Mouse (Mus musculus): ENCODE data around the gene Slc52a3.

DNA sequence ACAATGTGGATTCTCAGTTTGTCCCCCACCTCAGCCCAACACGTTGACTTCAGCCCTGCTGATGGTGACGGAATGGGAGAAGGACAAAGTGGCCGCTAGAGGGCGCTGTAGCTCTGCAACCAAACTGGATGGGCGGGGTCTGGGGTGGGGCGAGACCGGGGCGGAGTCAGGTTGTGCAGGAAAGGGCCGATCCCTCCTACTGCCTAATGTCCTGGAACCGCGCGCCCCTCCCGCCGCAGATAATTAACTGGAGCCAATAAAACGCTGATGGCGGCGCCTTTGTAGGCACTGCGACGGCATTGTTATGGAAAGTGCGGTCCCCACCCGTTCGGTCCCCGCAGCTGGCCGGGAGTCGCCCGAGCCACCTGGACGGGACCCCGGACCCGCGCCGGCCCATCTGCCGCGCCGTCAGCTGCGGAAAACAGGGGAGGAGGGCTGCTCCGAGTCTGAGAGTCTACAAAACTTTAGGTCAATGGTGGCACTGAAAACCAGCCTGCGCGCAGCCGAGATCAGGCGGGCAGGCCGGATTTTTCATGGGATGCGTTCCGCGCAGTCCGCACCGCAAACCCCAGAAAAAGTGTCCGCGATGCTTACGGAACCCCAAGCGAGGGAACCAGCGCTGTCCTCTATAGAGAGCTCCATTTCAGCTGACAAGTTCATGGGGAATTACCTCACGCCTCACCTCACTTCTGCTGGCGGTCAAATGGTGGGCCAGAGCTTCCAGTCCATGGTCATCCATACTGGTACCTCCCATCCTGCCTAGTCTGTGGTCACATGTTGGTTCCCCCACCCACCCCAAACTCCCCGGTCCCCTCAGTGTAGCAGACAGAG lies 33.2 kb downstream of the Slc52a3 start:
- TF ChIP-seq CTCF (IDR thresholded peaks at IDR 0.05; ENCODE audit: low read depth, low read length) (peak; percentile 67), POLR2A (IDR thresholded peaks at IDR 0.05; ENCODE audit: borderline replicate concordance, low read depth, low read length) (no peak)

Measured in bone marrow macrophage, adult 2 months (primary cell).